Mouse (Mus musculus) forebrain, embryonic 11.5 days (tissue): ENCODE measurements around the gene Nlk. TPM values are rescaled to one million over a fixed set of nuclear protein-coding genes. Genes with fewer than 3 reads are reported as not detected.

Source experiments
- ATAC-seq: fragments of 200-750 bp; cut with Nextera tagmentation; replicated peaks from 2 replicates; pipeline ENCODE4 v1.8.0; 2017; ENCODE audit warnings: moderate TSS enrichment; ENCODE audit not compliant: low FRiP score
- DNase-seq: peaks from one replicate; pipeline ENCODE4 v3.0.0-alpha.2; 2017; ENCODE audit warnings: low spot score
- H3K27ac ChIP-seq: fragments of 300-500 bp; sonication (generic); 2 replicates; pipeline ENCODE4 v1.5.1; 2014; ENCODE audit warnings: low read depth, low read length
- H3K27me3 ChIP-seq: fragments of 300-500 bp; sonication (generic); 2 replicates; pipeline ENCODE4 v1.6.1; 2014; ENCODE audit warnings: mild to moderate bottlenecking, low read length, mixed read lengths; ENCODE audit not compliant: control insufficient read depth, insufficient read depth
- H3K36me3 ChIP-seq: fragments of 300-500 bp; sonication (generic); 2 replicates; pipeline ENCODE4 v1.6.1; 2014; ENCODE audit warnings: mild to moderate bottlenecking, low read length, moderate library complexity, mixed read lengths; ENCODE audit not compliant: control insufficient read depth, insufficient read depth
- H3K4me1 ChIP-seq: fragments of 300-500 bp; sonication (generic); replicated peaks from 2 replicates; pipeline ENCODE4 v1.6.1; 2014; ENCODE audit warnings: low read length, mixed read lengths; ENCODE audit not compliant: control insufficient read depth, insufficient read depth
- H3K4me2 ChIP-seq: fragments of 300-500 bp; sonication (generic); 2 replicates; pipeline ENCODE4 v1.6.1; 2014; ENCODE audit warnings: low read depth, mild to moderate bottlenecking, low read length, moderate library complexity, mixed read lengths; ENCODE audit not compliant: severe bottlenecking
- H3K4me3 ChIP-seq: fragments of 300-500 bp; sonication (generic); 2 replicates; pipeline ENCODE4 v1.5.1; 2014; ENCODE audit warnings: low read depth, low read length
- H3K9ac ChIP-seq: fragments of 300-500 bp; sonication (generic); 2 replicates; pipeline ENCODE4 v1.6.1; 2014; ENCODE audit warnings: low read length
- H3K9me3 ChIP-seq: fragments of 300-500 bp; sonication (generic); 2 replicates; pipeline ENCODE4 v1.6.1; 2016; ENCODE audit warnings: low read length, mixed read lengths; ENCODE audit not compliant: control insufficient read depth
- WGBS: fragments of 180-500 bp; shearing (Covaris S2); extraction: QIAGEN DNeasy Blood & Tissue Kit; methylation state at CpG from one replicate; pipeline ENCODE4 v1.1.7; 2014; 5-methylcytosine and 5-hydroxymethylcytosine counted together
- polyA plus RNA-seq: library from polyadenylated mRNA; unstranded; fragments of >200 nt; fragmentation: Nextera tagmentation; extraction: Ambion mirVana; gene quantifications from 2 replicates; pipeline ENCODE4 v1.2.1, GENCODE M21; 2014

The Nlk gene
- 29.3 and 33.6 TPM in 2 replicates for polyA plus RNA-seq

GRCm38 (mm10) chr11:78696777-78697752, at the start of gene Nlk:
Gene Nlk (minus strand): TSS chr11:78697373.
- Histone ChIP-seq H3K9me3 (no peaks in the 10 kb centered on the region), H3K9ac (peak within 1 kb of the TSS; percentile 89), H3K4me3 (peak within 1 kb of the TSS; percentile 89), H3K27me3 (no peaks in the 10 kb centered on the region), H3K4me1 (peaks cover 9% of the 10 kb centered on the region), H3K4me2 (peak within 1 kb of the TSS; percentile 57), H3K27ac (peak within 1 kb of the TSS; percentile 84), H3K36me3 (no peaks in the 10 kb centered on the region)
- ATAC-seq (peak; percentile 100), DNase-seq (peak; percentile 99)
- WGBS, result under 1% methylated on average over 38 of the region's 65 CpGs

DNA sequence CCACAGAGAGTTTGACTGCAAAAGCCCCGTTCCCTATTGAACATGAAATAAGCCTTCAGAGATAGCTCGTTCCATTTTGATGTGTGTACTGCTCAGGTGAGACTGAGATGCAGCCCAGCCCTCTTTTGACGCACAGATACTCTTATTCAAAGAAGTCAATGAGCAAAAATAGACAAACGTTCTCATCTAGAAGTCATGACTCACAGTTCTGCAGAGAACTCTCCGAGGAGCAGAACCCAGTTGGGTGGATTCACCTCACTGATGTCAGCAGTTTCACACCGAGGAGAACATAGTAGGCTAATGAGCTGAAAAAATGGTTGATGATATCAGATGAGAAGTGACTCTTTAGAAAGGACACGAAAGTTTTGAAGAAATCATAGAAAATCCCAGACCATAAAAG, 49.1 kb upstream of the Nlk start:
- Histone ChIP-seq H3K4me2 (no peak overlapping the region), H3K9ac (no peak overlapping the region), H3K4me1 (no peaks in the 10 kb centered on the region), H3K27me3 (no peaks in the 10 kb centered on the region), H3K27ac (no peak overlapping the region), H3K9me3 (no peaks in the 10 kb centered on the region), H3K36me3 (no peaks in the 10 kb centered on the region), H3K4me3 (no peak overlapping the region)
- WGBS, result 90% methylated on average over 7 of the region's 7 CpGs
- ATAC-seq (no peak), DNase-seq (no peak)

DNA sequence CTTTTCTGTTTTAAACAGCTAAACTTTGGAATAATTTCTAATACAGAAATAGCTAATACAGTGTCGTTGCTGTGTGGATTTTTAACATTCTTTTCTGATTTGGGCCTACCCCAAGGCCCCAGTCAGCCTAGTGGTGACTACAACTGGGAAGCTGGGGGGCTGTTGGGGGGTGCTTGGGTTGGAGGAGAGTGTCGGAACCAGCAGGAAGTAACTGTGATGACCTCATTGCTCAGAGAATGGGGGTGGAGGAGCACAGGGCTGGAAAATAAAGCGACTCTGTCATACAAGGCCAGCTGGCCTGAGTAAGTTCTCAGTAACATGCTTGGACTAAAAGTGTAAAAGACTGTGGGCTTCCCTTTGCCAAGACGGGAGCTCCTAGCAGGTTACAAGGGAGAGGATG, 48.3 kb upstream of the Nlk start:
- Histone ChIP-seq H3K9ac (no peak overlapping the region), H3K27me3 (no peaks in the 10 kb centered on the region), H3K4me1 (no peaks in the 10 kb centered on the region), H3K9me3 (no peaks in the 10 kb centered on the region), H3K27ac (no peak overlapping the region), H3K4me3 (no peak overlapping the region), H3K4me2 (no peak overlapping the region), H3K36me3 (no peaks in the 10 kb centered on the region)
- ATAC-seq (no peak), DNase-seq (no peak)
- 71% methylated on average over 4 of the region's 4 CpGs for WGBS

- no peaks in the 10 kb centered on the region for H3K4me1 ChIP-seq
- DNase-seq (no peak), ATAC-seq (no peak)
- H3K27ac ChIP-seq, result no peak overlapping the region
- no peaks in the 10 kb centered on the region for H3K36me3 ChIP-seq
- H3K4me3 ChIP-seq, result no peak overlapping the region
- no peaks in the 10 kb centered on the region for H3K9me3 ChIP-seq
- H3K4me2 ChIP-seq, result no peak overlapping the region
- 79% methylated on average over 3 of the region's 3 CpGs for WGBS
- no peaks in the 10 kb centered on the region for H3K27me3 ChIP-seq
- H3K9ac ChIP-seq, result no peak overlapping the region
Measured at GRCm38 (mm10) chr11:78742461-78742860, 45.3 kb upstream of the Nlk start.

GRCm38 (mm10) chr11:78741958-78742357, 44.8 kb upstream of the Nlk start:
- DNase-seq (no peak), ATAC-seq (no peak)
- Histone ChIP-seq H3K9me3 (no peaks in the 10 kb centered on the region), H3K4me2 (no peak overlapping the region), H3K27ac (no peak overlapping the region), H3K9ac (no peak overlapping the region), H3K27me3 (no peaks in the 10 kb centered on the region), H3K4me3 (no peak overlapping the region), H3K4me1 (peaks cover 2% of the 10 kb centered on the region; the same call in 1 of the 2 replicates), H3K36me3 (no peaks in the 10 kb centered on the region)
- 62% methylated on average over 7 of the region's 7 CpGs for WGBS

- H3K27me3 ChIP-seq, result no peaks in the 10 kb centered on the region
- H3K9ac ChIP-seq, result no peak overlapping the region
- H3K4me1 ChIP-seq, result peaks cover 5% of the 10 kb centered on the region; the same call in 1 of the 2 replicates
- no peaks in the 10 kb centered on the region for H3K9me3 ChIP-seq
- no peaks in the 10 kb centered on the region for H3K36me3 ChIP-seq
- ATAC-seq, result no peak
- DNase-seq, result no peak
- no peak overlapping the region for H3K4me2 ChIP-seq
- no peak overlapping the region for H3K4me3 ChIP-seq
- H3K27ac ChIP-seq, result no peak overlapping the region
Measured at GRCm38 (mm10) chr11:78739361-78739760, 42.2 kb upstream of the Nlk start.

GRCm38 (mm10) chr11:78736877-78737408, 39.8 kb upstream of the Nlk start:
- Histone ChIP-seq H3K36me3 (no peaks in the 10 kb centered on the region), H3K4me2 (no peak overlapping the region), H3K4me3 (no peak overlapping the region), H3K27ac (no peak overlapping the region), H3K27me3 (no peaks in the 10 kb centered on the region), H3K9me3 (no peaks in the 10 kb centered on the region), H3K9ac (no peak overlapping the region), H3K4me1 (peaks cover 5% of the 10 kb centered on the region; the same call in 1 of the 2 replicates)
- ATAC-seq (no peak), DNase-seq (no peak)
- 37% methylated on average over 3 of the region's 3 CpGs for WGBS

DNA sequence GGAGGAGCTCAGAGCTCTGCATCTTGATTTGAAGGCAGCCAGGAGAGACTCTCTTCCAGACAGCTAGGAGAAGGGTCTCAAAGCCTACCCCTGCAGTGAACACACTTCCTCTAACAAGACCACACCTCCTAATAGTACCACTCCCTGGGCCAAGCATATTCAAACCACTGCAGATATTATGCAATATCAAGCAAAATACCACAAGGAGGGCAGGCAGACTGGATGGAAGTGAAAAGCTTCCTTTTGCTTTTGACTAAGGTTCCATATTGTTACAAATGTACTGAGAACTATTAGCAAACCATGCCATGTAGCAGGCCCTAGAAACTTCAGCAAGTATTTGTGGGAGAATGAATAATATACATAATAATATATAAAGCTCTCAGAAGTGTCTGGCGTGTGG, 38.0 kb upstream of the Nlk start:
- ATAC-seq (no peak), DNase-seq (no peak)
- no peak overlapping the region for H3K4me3 ChIP-seq
- H3K4me2 ChIP-seq, result no peak overlapping the region
- no peaks in the 10 kb centered on the region for H3K27me3 ChIP-seq
- H3K27ac ChIP-seq, result no peak overlapping the region
- peaks cover 5% of the 10 kb centered on the region; the same call in 1 of the 2 replicates for H3K4me1 ChIP-seq
- WGBS, result 96% methylated on average over 1 of the region's 1 CpGs
- H3K9ac ChIP-seq, result no peak overlapping the region
- no peaks in the 10 kb centered on the region for H3K9me3 ChIP-seq
- H3K36me3 ChIP-seq, result no peaks in the 10 kb centered on the region
